Mouse (Mus musculus): ENCODE results near the gene Lix1.

DNA sequence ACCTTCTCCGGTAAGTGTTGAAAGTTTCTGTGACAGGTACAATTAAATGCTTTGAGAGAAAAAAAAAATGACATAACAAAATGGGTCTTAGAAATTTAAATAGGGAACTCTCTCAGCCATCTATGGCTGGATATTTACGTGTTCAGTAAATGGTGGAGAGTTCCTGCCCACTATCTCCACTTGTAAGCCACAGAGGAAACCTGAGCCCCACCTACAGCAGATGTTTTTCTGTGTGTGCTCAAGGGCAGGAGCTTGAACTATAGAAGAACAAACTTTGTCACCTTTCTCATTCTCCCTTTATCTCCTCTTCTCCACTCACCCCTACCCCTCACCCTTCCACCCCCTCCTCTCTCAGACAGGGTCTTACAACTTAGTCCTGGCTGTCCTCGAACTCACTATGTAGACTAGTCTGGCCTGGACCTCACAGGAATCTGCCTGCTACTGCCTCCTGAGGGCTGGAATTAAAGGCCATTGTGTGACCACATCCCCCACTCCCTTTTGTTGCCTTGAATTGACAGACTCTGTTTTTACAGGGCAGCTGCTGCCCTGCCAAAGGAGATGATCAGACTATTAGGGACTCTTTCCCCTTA, 41.9 kb downstream of the Lix1 start:
- TF ChIP-seq POLR2A (IDR thresholded peaks at IDR 0.05; ENCODE audit: low read depth, low read length), result no peak
- no peak for TF ChIP-seq CTCF (IDR thresholded peaks at IDR 0.05; ENCODE audit: borderline replicate concordance, insufficient read depth, low read length)

Data from embryonic fibroblast, embryonic 13.5 days (primary cell).